Mouse (Mus musculus): ENCODE data around the gene Enho. TPM values are rescaled to one million over a fixed set of nuclear protein-coding genes. Genes with fewer than 3 reads are reported as not detected.
A peak's percentile ranks its signal among the peaks of the same experiment; 100 is the strongest.

The Enho gene
- total and polyA plus RNA-seq, 2 experiments from 2014 or later, result 141 to 205 TPM

GRCm38 (mm10) chr4:41645488-41645887 lies 5.4 kb upstream of the Enho start:
- Histone ChIP-seq H3K4me3 (ENCODE audit: low read length) (no peak overlapping the region), H3K27ac (no peak overlapping the region), H3K9ac (replicated peaks; ENCODE audit: low read length) (no peak overlapping the region), H3K9me3 (ENCODE audit: low read length) (no peaks in the 10 kb centered on the region), H3K4me2 (ENCODE audit: low read depth, low read length) (no peak overlapping the region), H3K36me3 (ENCODE audit: insufficient read depth, low read length) (no peaks in the 10 kb centered on the region), H3K4me1 (ENCODE audit: insufficient read depth, low read length) (peaks cover 6% of the 10 kb centered on the region), H3K27me3 (ENCODE audit: insufficient read depth, low read length) (no peaks in the 10 kb centered on the region)
- ATAC-seq (0 out of 2 replicates have a peak, but pooled peaks have one; percentile 48), DNase-seq (ENCODE audit: low spot score) (peak; percentile 80)
- WGBS, result 27% methylated on average over 5 of the region's 5 CpGs
- TF ChIP-seq CTCF (IDR thresholded peaks at IDR 0.05; ENCODE audit: low read depth), result peak; percentile 73

GRCm38 (mm10) chr4:41641199-41641822 lies 1.2 kb upstream of the Enho start:
- Histone ChIP-seq H3K36me3 (ENCODE audit: insufficient read depth, low read length) (no peaks in the 10 kb centered on the region), H3K4me3 (ENCODE audit: low read length) (no peak overlapping the region), H3K4me2 (ENCODE audit: low read depth, low read length) (no peak overlapping the region), H3K27me3 (ENCODE audit: insufficient read depth, low read length) (no peaks in the 10 kb centered on the region), H3K4me1 (ENCODE audit: insufficient read depth, low read length) (peaks cover 33% of the 10 kb centered on the region), H3K9me3 (ENCODE audit: low read length) (no peaks in the 10 kb centered on the region), H3K27ac (peak overlapping the region; percentile 88; the same call in 1 of the 2 replicates), H3K9ac (replicated peaks; ENCODE audit: low read length) (no peak overlapping the region)
- TF ChIP-seq CTCF (IDR thresholded peaks at IDR 0.05; ENCODE audit: low read depth), result no peak
- DNase-seq (ENCODE audit: low spot score), result peak; percentile 41
- ATAC-seq, result no peak
- WGBS, result 60% methylated on average over 6 of the region's 6 CpGs

- H3K27ac ChIP-seq, result peak overlapping the region; percentile 88
- no peaks in the 10 kb centered on the region for H3K36me3 ChIP-seq (ENCODE audit: insufficient read depth, low read length)
- DNase-seq (ENCODE audit: low spot score) (peak; percentile 37), ATAC-seq (peak; percentile 13; the same call in 1 of the 2 replicates)
- peak overlapping the region; percentile 61 for H3K4me3 ChIP-seq (ENCODE audit: low read length)
- TF ChIP-seq CTCF (IDR thresholded peaks at IDR 0.05; ENCODE audit: low read depth), result no peak
- H3K9ac ChIP-seq (replicated peaks; ENCODE audit: low read length), result peak overlapping the region; percentile 93
- peak overlapping the region; percentile 69 for H3K4me2 ChIP-seq (ENCODE audit: low read depth, low read length)
- H3K4me1 ChIP-seq (ENCODE audit: insufficient read depth, low read length), result peaks cover 41% of the 10 kb centered on the region
- H3K27me3 ChIP-seq (ENCODE audit: insufficient read depth, low read length), result no peaks in the 10 kb centered on the region
- WGBS, result 9% methylated on average over 10 of the region's 10 CpGs
- no peaks in the 10 kb centered on the region for H3K9me3 ChIP-seq (ENCODE audit: low read length)
These were observed 796 bp downstream of the Enho start for GRCm38 (mm10) chr4:41639214-41639841.

GRCm38 (mm10) chr4:41638828-41639213 lies 1.3 kb downstream of the Enho start:
- Histone ChIP-seq H3K4me1 (ENCODE audit: insufficient read depth, low read length) (peaks cover 41% of the 10 kb centered on the region), H3K27me3 (ENCODE audit: insufficient read depth, low read length) (no peaks in the 10 kb centered on the region), H3K9me3 (ENCODE audit: low read length) (no peaks in the 10 kb centered on the region), H3K4me3 (ENCODE audit: low read length) (peak overlapping the region; percentile 61), H3K4me2 (ENCODE audit: low read depth, low read length) (peak overlapping the region; percentile 69), H3K9ac (replicated peaks; ENCODE audit: low read length) (peak overlapping the region; percentile 93), H3K36me3 (ENCODE audit: insufficient read depth, low read length) (no peaks in the 10 kb centered on the region), H3K27ac (peak overlapping the region; percentile 88; the same call in 1 of the 2 replicates)
- 76% methylated on average over 6 of the region's 6 CpGs for WGBS
- no peak for DNase-seq (ENCODE audit: low spot score)
- no peak for TF ChIP-seq CTCF (IDR thresholded peaks at IDR 0.05; ENCODE audit: low read depth)
- no peak for ATAC-seq

- Histone ChIP-seq H3K9me3 (ENCODE audit: low read length) (no peaks in the 10 kb centered on the region), H3K27ac (peak overlapping the region; percentile 88; the same call in 1 of the 2 replicates), H3K36me3 (ENCODE audit: insufficient read depth, low read length) (no peaks in the 10 kb centered on the region), H3K4me2 (ENCODE audit: low read depth, low read length) (peak overlapping the region; percentile 69), H3K27me3 (ENCODE audit: insufficient read depth, low read length) (no peaks in the 10 kb centered on the region), H3K4me3 (ENCODE audit: low read length) (0 out of 2 replicates have a peak overlapping the region, but pooled peaks have one; percentile 61), H3K9ac (replicated peaks; ENCODE audit: low read length) (peak overlapping the region; percentile 93), H3K4me1 (ENCODE audit: insufficient read depth, low read length) (peaks cover 41% of the 10 kb centered on the region)
- no peak for TF ChIP-seq CTCF (IDR thresholded peaks at IDR 0.05; ENCODE audit: low read depth)
- 93% methylated on average over 10 of the region's 10 CpGs for WGBS
- no peak for DNase-seq (ENCODE audit: low spot score)
- no peak for ATAC-seq
These were observed 1.9 kb downstream of the Enho start for GRCm38 (mm10) chr4:41638186-41638731.

- TF ChIP-seq CTCF (IDR thresholded peaks at IDR 0.05; ENCODE audit: low read depth), result no peak
- Histone ChIP-seq H3K4me2 (ENCODE audit: low read depth, low read length) (no peak overlapping the region), H3K9ac (replicated peaks; ENCODE audit: low read length) (no peak overlapping the region), H3K27ac (no peak overlapping the region), H3K9me3 (ENCODE audit: low read length) (no peaks in the 10 kb centered on the region), H3K4me3 (ENCODE audit: low read length) (no peak overlapping the region), H3K36me3 (ENCODE audit: insufficient read depth, low read length) (no peaks in the 10 kb centered on the region), H3K27me3 (ENCODE audit: insufficient read depth, low read length) (no peaks in the 10 kb centered on the region), H3K4me1 (ENCODE audit: insufficient read depth, low read length) (peaks cover 46% of the 10 kb centered on the region)
- ATAC-seq (no peak), DNase-seq (ENCODE audit: low spot score) (peak; percentile 54)
- WGBS, result 73% methylated on average over 10 of the region's 10 CpGs
These were observed 3.1 kb downstream of the Enho start for GRCm38 (mm10) chr4:41636882-41637635.

Data from hindbrain, postnatal 0 days (tissue).